Mouse (Mus musculus) limb, embryonic 14.5 days (tissue): Measurements from ENCODE around the gene Gm5800. TPM values are rescaled to one million over a fixed set of nuclear protein-coding genes. Genes with fewer than 3 reads are reported as not detected.
"Not testable (repeated sequence)": the region's sequence is repeated elsewhere in the genome, so short reads cannot be mapped to it uniquely, and the experiment has no call there.

Experiments
- ATAC-seq: fragments of 200-750 bp; cut with Nextera tagmentation; 2 replicates; pipeline ENCODE4 v1.8.0; 2017; ENCODE audit warnings: low read depth, moderate number of reproducible peaks, moderate TSS enrichment; ENCODE audit not compliant: low FRiP score
- DNase-seq: peaks from one replicate; pipeline ENCODE4 v3.0.0-alpha.2; 2015; ENCODE audit warnings: low spot score
- H3K27ac ChIP-seq: fragments of 300-500 bp; sonication (generic); replicated peaks from 2 replicates; pipeline ENCODE4 v1.5.1; 2014; ENCODE audit warnings: low read depth, mild to moderate bottlenecking, low read length, moderate library complexity, mixed read lengths
- H3K27me3 ChIP-seq: fragments of 300-500 bp; sonication (generic); 2 replicates; pipeline ENCODE4 v1.6.1; 2014; ENCODE audit warnings: low read length, mixed read lengths; ENCODE audit not compliant: control insufficient read depth, insufficient read depth
- H3K36me3 ChIP-seq: fragments of 300-500 bp; sonication (generic); 2 replicates; pipeline ENCODE4 v1.6.1; 2014; ENCODE audit warnings: mild to moderate bottlenecking, low read length, moderate library complexity, mixed read lengths; ENCODE audit not compliant: control insufficient read depth, insufficient read depth
- H3K4me1 ChIP-seq: fragments of 300-500 bp; sonication (generic); 2 replicates; pipeline ENCODE4 v1.6.1; 2014; ENCODE audit warnings: antibody characterized with exemption, low read length, mixed read lengths; ENCODE audit not compliant: control insufficient read depth, insufficient read depth
- H3K4me2 ChIP-seq: fragments of 300-500 bp; sonication (generic); replicated peaks from 2 replicates; pipeline ENCODE4 v1.6.1; 2014; ENCODE audit warnings: low read depth, mild to moderate bottlenecking, low read length, moderate library complexity; ENCODE audit not compliant: severe bottlenecking
- H3K4me3 ChIP-seq: fragments of 300-500 bp; sonication (generic); replicated peaks from 2 replicates; pipeline ENCODE4 v1.5.1; 2014; ENCODE audit warnings: low read length
- H3K9ac ChIP-seq: fragments of 300-500 bp; sonication (generic); 2 replicates; pipeline ENCODE4 v1.6.1; 2014; ENCODE audit warnings: mild to moderate bottlenecking, low read depth, low read length, moderate library complexity; ENCODE audit not compliant: severe bottlenecking
- H3K9me3 ChIP-seq: fragments of 300-500 bp; sonication (generic); 2 replicates; pipeline ENCODE4 v1.6.1; 2016; ENCODE audit warnings: low read length; ENCODE audit not compliant: control insufficient read depth
- POLR2A ChIP-seq: fragments of 200-500 bp; IDR thresholded peaks from 2 replicates; pipeline ENCODE4 v1.8.0; 2012; ENCODE audit warnings: inconsistent platforms, mild to moderate bottlenecking, moderate library complexity, borderline replicate concordance; ENCODE audit not compliant: insufficient read depth, insufficient read length; ENCODE audit errors: extremely low read depth
- WGBS: fragments of 180-500 bp; shearing (Covaris S2); extraction: QIAGEN DNeasy Blood & Tissue Kit; methylation state at CpG from one replicate; pipeline ENCODE4 v1.1.7; 2014; 5-methylcytosine and 5-hydroxymethylcytosine counted together
- polyA plus RNA-seq, 2 experiments: library from polyadenylated mRNA; depleted of rRNA in 1 of 2; stranded (reverse) in 1 of 2; unstranded in 1 of 2; fragments of >200 nt; fragmentation: Nextera tagmentation in 1 of 2; extraction: Ambion mirVana in 1 of 2; gene quantifications; 2 replicates each; pipeline versions ENCODE4 v1.2.1 to v1.2.3; 2012 to 2014

Gene Gm5800
- polyA plus RNA-seq, 2 experiments = not detected

- DNase-seq (no peak), ATAC-seq (no peak)
- H3K27me3 ChIP-seq = peaks cover 41% of the 10 kb centered on the region
Measured at GRCm38 (mm10) chr14:51738411-51739149, 21.6 kb upstream of the Gm5800 start.

GRCm38 (mm10) chr14:51737967-51738366, 21.0 kb upstream of the Gm5800 start:
- no peak overlapping the region for H3K27ac ChIP-seq
- WGBS = 15% methylated on average over 12 of the region's 12 CpGs
- ATAC-seq (no peak), DNase-seq (no peak)
- H3K36me3 ChIP-seq = no peaks in the 10 kb centered on the region
- no peak overlapping the region for H3K4me3 ChIP-seq
- H3K9ac ChIP-seq = no peak overlapping the region
- H3K4me2 ChIP-seq = no peak overlapping the region
- H3K27me3 ChIP-seq = peaks cover 41% of the 10 kb centered on the region
- no peaks in the 10 kb centered on the region for H3K9me3 ChIP-seq
- no peaks in the 10 kb centered on the region for H3K4me1 ChIP-seq
- no peak for TF ChIP-seq POLR2A

More at GRCm38 (mm10) chr14:51738411-51739149, 21.6 kb upstream of the Gm5800 start:
- WGBS = 5% methylated on average over 29 of the region's 29 CpGs
- Histone ChIP-seq H3K4me1 (no peaks in the 10 kb centered on the region), H3K4me2 (peak overlapping the region; percentile 34), H3K27ac (no peak overlapping the region), H3K36me3 (no peaks in the 10 kb centered on the region), H3K9me3 (no peaks in the 10 kb centered on the region), H3K9ac (no peak overlapping the region), H3K4me3 (peak overlapping the region; percentile 7; the same call in 1 of the 2 replicates)
- no peak for TF ChIP-seq POLR2A

- not testable (repeated sequence) for H3K4me3 ChIP-seq, H3K27me3 ChIP-seq, H3K9ac ChIP-seq, DNase-seq, H3K27ac ChIP-seq, H3K4me1 ChIP-seq, H3K9me3 ChIP-seq, ATAC-seq, H3K36me3 ChIP-seq, H3K4me2 ChIP-seq
- WGBS = 73% methylated on average over 1 of the region's 2 CpGs
Measured at GRCm38 (mm10) chr14:51695368-51695767, 21.6 kb downstream of the Gm5800 start, which contains the start of gene Gm17079. TSS of gene Gm17079 (minus strand) at chr14:51695468.

- TF ChIP-seq POLR2A = no peak
- Histone ChIP-seq H3K27ac (no peak overlapping the region), H3K4me3 (no peak overlapping the region), H3K4me1 (no peaks in the 10 kb centered on the region), H3K9me3 (no peaks in the 10 kb centered on the region), H3K4me2 (no peak overlapping the region), H3K9ac (no peak overlapping the region), H3K36me3 (no peaks in the 10 kb centered on the region), H3K27me3 (no peaks in the 10 kb centered on the region)
- WGBS = 86% methylated on average over 5 of the region's 5 CpGs
- ATAC-seq (no peak), DNase-seq (no peak)
Measured at GRCm38 (mm10) chr14:51677269-51677668, 39.7 kb downstream of the Gm5800 start.

Other genes with a start within 250 kb of the Gm5800 start
- not detected in 2 replicates for gene Gm5622, start 164.4 kb downstream of the Gm5800 start, polyA plus RNA-seq (2012; rRNA removed)
- not detected in 2 replicates for gene Gm5622, start 164.4 kb downstream of the Gm5800 start, polyA plus RNA-seq (2014; fragmentation: Nextera tagmentation; extraction: Ambion mirVana)
- not detected in 2 replicates for gene Gm17175, start 143.1 kb downstream of the Gm5800 start, polyA plus RNA-seq (2012; rRNA removed)
- gene Gm17175, start 143.1 kb downstream of the Gm5800 start, polyA plus RNA-seq (2014; fragmentation: Nextera tagmentation; extraction: Ambion mirVana) = not detected in 2 replicates
- gene Gm17174, start 125.0 kb downstream of the Gm5800 start, polyA plus RNA-seq (2012; rRNA removed) = not detected in 2 replicates
- not detected in 2 replicates for gene Gm17174, start 125.0 kb downstream of the Gm5800 start, polyA plus RNA-seq (2014; fragmentation: Nextera tagmentation; extraction: Ambion mirVana)
- gene Gm17078, start 105.9 kb downstream of the Gm5800 start, polyA plus RNA-seq (2012; rRNA removed) = not detected in 2 replicates
- gene Gm17078, start 105.9 kb downstream of the Gm5800 start, polyA plus RNA-seq (2014; fragmentation: Nextera tagmentation; extraction: Ambion mirVana) = not detected in 2 replicates
- not detected in 2 replicates for gene Gm4181, start 81.5 kb downstream of the Gm5800 start, polyA plus RNA-seq (2012; rRNA removed)
- gene Gm4181, start 81.5 kb downstream of the Gm5800 start, polyA plus RNA-seq (2014; fragmentation: Nextera tagmentation; extraction: Ambion mirVana) = not detected in 2 replicates
- not detected in 2 replicates for gene Gm17079, start 21.7 kb downstream of the Gm5800 start, polyA plus RNA-seq (2012; rRNA removed)
- gene Gm17079, start 21.7 kb downstream of the Gm5800 start, polyA plus RNA-seq (2014; fragmentation: Nextera tagmentation; extraction: Ambion mirVana) = not detected in 2 replicates
- gene Ang4, start 56.4 kb upstream of the Gm5800 start, polyA plus RNA-seq (2012; rRNA removed) = not detected in 2 replicates
- not detected in 2 replicates for gene Ang4, start 56.4 kb upstream of the Gm5800 start, polyA plus RNA-seq (2014; fragmentation: Nextera tagmentation; extraction: Ambion mirVana)
- gene AY358078, start 82.9 kb upstream of the Gm5800 start, polyA plus RNA-seq (2012; rRNA removed) = not detected in 2 replicates
- not detected in 2 replicates for gene AY358078, start 82.9 kb upstream of the Gm5800 start, polyA plus RNA-seq (2014; fragmentation: Nextera tagmentation; extraction: Ambion mirVana)
- 0.31 and 1.2 TPM in 2 replicates for gene Ear6, start 136.5 kb upstream of the Gm5800 start, polyA plus RNA-seq (2012; rRNA removed)
- not detected in 2 replicates for gene Ear6, start 136.5 kb upstream of the Gm5800 start, polyA plus RNA-seq (2014; fragmentation: Nextera tagmentation; extraction: Ambion mirVana)
- 45.9 and 47.9 TPM in 2 replicates for gene Mettl17, start 167.7 kb upstream of the Gm5800 start, polyA plus RNA-seq (2012; rRNA removed)
- 42.7 and 46.5 TPM in 2 replicates for gene Mettl17, start 167.7 kb upstream of the Gm5800 start, polyA plus RNA-seq (2014; fragmentation: Nextera tagmentation; extraction: Ambion mirVana)
- 3.6 TPM in 2 replicates for gene Slc39a2, start 175.7 kb upstream of the Gm5800 start, polyA plus RNA-seq (2012; rRNA removed)
- gene Slc39a2, start 175.7 kb upstream of the Gm5800 start, polyA plus RNA-seq (2014; fragmentation: Nextera tagmentation; extraction: Ambion mirVana) = 1.5 TPM in 2 replicates
- 73.9 and 83.1 TPM in 2 replicates for gene Ndrg2, start 197.0 kb upstream of the Gm5800 start, polyA plus RNA-seq (2012; rRNA removed)
- gene Ndrg2, start 197.0 kb upstream of the Gm5800 start, polyA plus RNA-seq (2014; fragmentation: Nextera tagmentation; extraction: Ambion mirVana) = 52.0 and 54.5 TPM in 2 replicates
- not detected in 2 replicates for gene Tppp2, start 201.2 kb upstream of the Gm5800 start, polyA plus RNA-seq (2012; rRNA removed)
- not detected in 2 replicates for gene Tppp2, start 201.2 kb upstream of the Gm5800 start, polyA plus RNA-seq (2014; fragmentation: Nextera tagmentation; extraction: Ambion mirVana)
- gene Rnase13, start 205.6 kb upstream of the Gm5800 start, polyA plus RNA-seq (2012; rRNA removed) = not detected in 2 replicates
- not detected in 2 replicates for gene Rnase13, start 205.6 kb upstream of the Gm5800 start, polyA plus RNA-seq (2014; fragmentation: Nextera tagmentation; extraction: Ambion mirVana)